Mouse (Mus musculus): Measurements from ENCODE around the gene Lbp. TPM values are rescaled to one million over a fixed set of nuclear protein-coding genes. Genes with fewer than 3 reads are reported as not detected.

Gene Lbp
- polyA plus RNA-seq, 1 experiment = 0.01 TPM

- H3K27me3 ChIP-seq (ENCODE audit: control insufficient read depth) = no peaks in the 10 kb centered on the region
- TF ChIP-seq GATA1 (IDR thresholded peaks at IDR 0.05; ENCODE audit: low read length) = no peak
- no peak for TF ChIP-seq TAL1 (IDR thresholded peaks at IDR 0.05; ENCODE audit: low read length)
- no peak overlapping the region for H3K4me3 ChIP-seq (replicated peaks)
- H3K4me1 ChIP-seq (ENCODE audit: control insufficient read depth) = peaks cover 15% of the 10 kb centered on the region
- peaks cover 1% of the 10 kb centered on the region for H3K36me3 ChIP-seq (ENCODE audit: control insufficient read depth)
- H3K9me3 ChIP-seq (ENCODE audit: control insufficient read depth, low read length) = no peaks in the 10 kb centered on the region
Observed at GRCm38 (mm10) chr2:158365099-158365850, 59.0 kb downstream of the Lbp start.

- H3K9me3 ChIP-seq (ENCODE audit: control insufficient read depth, low read length) = no peaks in the 10 kb centered on the region
- TF ChIP-seq GATA1 (IDR thresholded peaks at IDR 0.05; ENCODE audit: low read length) (no peak), TAL1 (IDR thresholded peaks at IDR 0.05; ENCODE audit: low read length) (no peak)
- peaks cover 2% of the 10 kb centered on the region; the same call in 1 of the 2 replicates for H3K4me1 ChIP-seq (ENCODE audit: control insufficient read depth)
- H3K27me3 ChIP-seq (ENCODE audit: control insufficient read depth) = no peaks in the 10 kb centered on the region
- no peaks in the 10 kb centered on the region for H3K36me3 ChIP-seq (ENCODE audit: control insufficient read depth)
- no peak overlapping the region for H3K4me3 ChIP-seq (replicated peaks)
Observed at GRCm38 (mm10) chr2:158367654-158368053, 61.4 kb downstream of the Lbp start.

- no peaks in the 10 kb centered on the region for H3K36me3 ChIP-seq (ENCODE audit: control insufficient read depth)
- peaks cover 2% of the 10 kb centered on the region; the same call in 1 of the 2 replicates for H3K4me1 ChIP-seq (ENCODE audit: control insufficient read depth)
- TF ChIP-seq TAL1 (IDR thresholded peaks at IDR 0.05; ENCODE audit: low read length) (no peak), GATA1 (IDR thresholded peaks at IDR 0.05; ENCODE audit: low read length) (no peak)
- H3K4me3 ChIP-seq (replicated peaks) = no peak overlapping the region
- peaks cover under 1% of the 10 kb centered on the region for H3K27me3 ChIP-seq (ENCODE audit: control insufficient read depth)
- H3K9me3 ChIP-seq (ENCODE audit: control insufficient read depth, low read length) = no peaks in the 10 kb centered on the region
Observed at GRCm38 (mm10) chr2:158368313-158368712, 62.0 kb downstream of the Lbp start.

- TF ChIP-seq GATA1 (IDR thresholded peaks at IDR 0.05; ENCODE audit: low read length) (no peak), TAL1 (IDR thresholded peaks at IDR 0.05; ENCODE audit: low read length) (no peak)
- Histone ChIP-seq H3K4me3 (replicated peaks) (no peak overlapping the region), H3K9me3 (ENCODE audit: control insufficient read depth, low read length) (no peaks in the 10 kb centered on the region), H3K36me3 (ENCODE audit: control insufficient read depth) (no peaks in the 10 kb centered on the region), H3K27me3 (ENCODE audit: control insufficient read depth) (peaks cover 13% of the 10 kb centered on the region), H3K4me1 (ENCODE audit: control insufficient read depth) (peaks cover 2% of the 10 kb centered on the region; the same call in 1 of the 2 replicates)
Observed at GRCm38 (mm10) chr2:158369474-158370172, 63.3 kb downstream of the Lbp start.

GRCm38 (mm10) chr2:158370173-158370550 lies 63.9 kb downstream of the Lbp start:
- Histone ChIP-seq H3K27me3 (ENCODE audit: control insufficient read depth) (peaks cover 19% of the 10 kb centered on the region), H3K4me1 (ENCODE audit: control insufficient read depth) (peaks cover 2% of the 10 kb centered on the region; the same call in 1 of the 2 replicates), H3K4me3 (replicated peaks) (no peak overlapping the region), H3K36me3 (ENCODE audit: control insufficient read depth) (no peaks in the 10 kb centered on the region), H3K9me3 (ENCODE audit: control insufficient read depth, low read length) (no peaks in the 10 kb centered on the region)
- TF ChIP-seq TAL1 (IDR thresholded peaks at IDR 0.05; ENCODE audit: low read length) (no peak), GATA1 (IDR thresholded peaks at IDR 0.05; ENCODE audit: low read length) (no peak)

- Histone ChIP-seq H3K4me3 (replicated peaks) (no peak overlapping the region), H3K9me3 (ENCODE audit: control insufficient read depth, low read length) (no peaks in the 10 kb centered on the region), H3K36me3 (ENCODE audit: control insufficient read depth) (no peaks in the 10 kb centered on the region), H3K4me1 (ENCODE audit: control insufficient read depth) (no peaks in the 10 kb centered on the region; the same call in 1 of the 2 replicates), H3K27me3 (ENCODE audit: control insufficient read depth) (peaks cover 43% of the 10 kb centered on the region)
- TF ChIP-seq TAL1 (IDR thresholded peaks at IDR 0.05; ENCODE audit: low read length) = no peak
- TF ChIP-seq GATA1 (IDR thresholded peaks at IDR 0.05; ENCODE audit: low read length) = no peak
Observed at GRCm38 (mm10) chr2:158373061-158373460, 66.8 kb downstream of the Lbp start.

GRCm38 (mm10) chr2:158373516-158373915 lies 67.2 kb downstream of the Lbp start:
- TF ChIP-seq GATA1 (IDR thresholded peaks at IDR 0.05; ENCODE audit: low read length) (no peak), TAL1 (IDR thresholded peaks at IDR 0.05; ENCODE audit: low read length) (no peak)
- H3K4me3 ChIP-seq (replicated peaks) = no peak overlapping the region
- H3K4me1 ChIP-seq (ENCODE audit: control insufficient read depth) = no peaks in the 10 kb centered on the region; the same call in 1 of the 2 replicates
- H3K9me3 ChIP-seq (ENCODE audit: control insufficient read depth, low read length) = no peaks in the 10 kb centered on the region
- H3K36me3 ChIP-seq (ENCODE audit: control insufficient read depth) = no peaks in the 10 kb centered on the region
- peaks cover 47% of the 10 kb centered on the region for H3K27me3 ChIP-seq (ENCODE audit: control insufficient read depth)

- Histone ChIP-seq H3K9me3 (ENCODE audit: control insufficient read depth, low read length) (no peaks in the 10 kb centered on the region), H3K4me3 (replicated peaks) (no peak within 1 kb of the TSS), H3K27me3 (ENCODE audit: control insufficient read depth) (peaks cover 47% of the 10 kb centered on the region), H3K4me1 (ENCODE audit: control insufficient read depth) (no peaks in the 10 kb centered on the region; the same call in 1 of the 2 replicates), H3K36me3 (ENCODE audit: control insufficient read depth) (no peaks in the 10 kb centered on the region)
- no peak for TF ChIP-seq TAL1 (IDR thresholded peaks at IDR 0.05; ENCODE audit: low read length)
- no peak for TF ChIP-seq GATA1 (IDR thresholded peaks at IDR 0.05; ENCODE audit: low read length)
Observed at GRCm38 (mm10) chr2:158375443-158376122, 69.3 kb downstream of the Lbp start, which contains the start of gene Snhg11. TSS of gene Snhg11 (plus strand) at chr2:158375638.
